Mouse (Mus musculus) embryonic fibroblast, embryonic 13.5 days (primary cell): ENCODE results near the gene Otop3.

Source experiments
- CTCF ChIP-seq: IDR thresholded peaks from 2 replicates; pipeline ENCODE4 v1.5.1; 2011; ENCODE audit warnings: mild to moderate bottlenecking, control low read depth, low read length, moderate library complexity, borderline replicate concordance; ENCODE audit not compliant: insufficient read depth
- POLR2A ChIP-seq: IDR thresholded peaks from 2 replicates; pipeline ENCODE4 v1.6.1; 2011; ENCODE audit warnings: low read depth, mild to moderate bottlenecking, control low read depth, low read length, moderate library complexity

- no peak for TF ChIP-seq CTCF
- TF ChIP-seq POLR2A = no peak
Measured at GRCm38 (mm10) chr11:115341246-115341645, 6.7 kb downstream of the Otop3 start.
